Mouse (Mus musculus): ENCODE measurements around the gene Pltp. TPM values are rescaled to one million over a fixed set of nuclear protein-coding genes. Genes with fewer than 3 reads are reported as not detected.
"Not testable (repeated sequence)": the region's sequence is repeated elsewhere in the genome, so short reads cannot be mapped to it uniquely, and the experiment has no call there.

The Pltp gene
- polyA plus RNA-seq, 1 experiment from 2014 or later: 10.8 TPM

DNA sequence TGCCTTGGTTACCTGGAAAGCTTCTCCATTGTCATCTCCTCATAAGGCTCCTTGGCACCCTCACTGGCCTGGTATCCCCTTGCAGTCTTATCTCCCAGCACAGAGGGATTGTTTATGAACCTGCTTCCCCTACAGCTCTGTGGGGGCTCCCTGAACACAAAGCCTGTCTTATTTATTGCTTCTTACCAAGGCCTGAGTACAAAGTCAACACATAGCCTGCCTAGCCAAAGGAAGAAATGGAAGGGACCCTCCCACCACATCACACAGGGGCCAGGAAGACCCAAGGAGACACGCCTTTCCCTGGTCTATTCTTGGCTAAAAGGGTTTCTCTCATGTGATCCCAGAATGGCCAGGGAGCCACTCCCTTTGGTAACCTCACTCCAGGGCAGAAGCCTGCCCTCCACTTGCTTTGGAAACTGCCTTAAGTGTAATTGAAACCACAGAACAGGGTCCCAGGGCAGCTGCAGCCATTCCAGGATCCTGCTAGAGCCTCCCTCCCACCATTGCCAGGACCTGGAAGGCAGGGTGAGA, 16.8 kb upstream of the Pltp start:
- WGBS (ENCODE audit: insufficient replicate concordance): 15% methylated on average over 1 of the region's 1 CpGs
- H3K27me3 ChIP-seq (ENCODE audit: control insufficient read depth, insufficient read depth, low read length): no peaks in the 10 kb centered on the region
- H3K4me3 ChIP-seq (ENCODE audit: low read depth, low read length): no peak overlapping the region
- H3K4me1 ChIP-seq (ENCODE audit: control insufficient read depth, insufficient read depth, low read length): peaks cover 13% of the 10 kb centered on the region
- H3K27ac ChIP-seq (ENCODE audit: low read depth, low read length): peak overlapping the region; percentile 71
- no peak overlapping the region for H3K4me2 ChIP-seq
- no peak for ATAC-seq (replicated peaks; ENCODE audit: insufficient number of reproducible peaks, low FRiP score, low TSS enrichment)
- H3K9me3 ChIP-seq (replicated peaks; ENCODE audit: control insufficient read depth, low read length): no peaks in the 10 kb centered on the region
- 0 out of 2 replicates have a peak overlapping the region, but pooled peaks have one; percentile 28 for H3K9ac ChIP-seq (ENCODE audit: low read depth, low read length)
- no peaks in the 10 kb centered on the region for H3K36me3 ChIP-seq (ENCODE audit: control insufficient read depth, insufficient read depth, low read length)

DNA sequence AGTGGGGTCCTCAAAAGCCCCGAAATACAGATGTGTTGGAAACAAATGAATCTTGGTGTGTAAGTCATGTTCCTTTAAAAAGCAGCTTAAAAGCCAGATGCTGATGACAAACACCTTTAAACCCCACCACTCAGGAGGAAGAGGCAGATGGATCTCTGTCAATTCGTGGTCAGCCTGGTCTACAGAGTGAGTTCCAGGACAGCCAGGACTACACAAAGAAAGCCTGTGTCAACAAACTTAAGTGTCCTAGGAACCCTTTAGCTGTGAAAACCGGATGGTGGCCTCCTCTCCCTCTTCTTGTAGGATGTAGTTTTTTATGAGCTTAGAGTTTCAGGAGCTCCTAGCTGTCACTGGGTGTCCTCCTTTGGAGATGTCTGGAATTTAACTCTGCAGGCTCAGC, 16.1 kb upstream of the Pltp start:
- 54% methylated on average over 3 of the region's 3 CpGs for WGBS (ENCODE audit: insufficient replicate concordance)
- Histone ChIP-seq H3K36me3 (ENCODE audit: control insufficient read depth, insufficient read depth, low read length) (no peaks in the 10 kb centered on the region), H3K4me3 (ENCODE audit: low read depth, low read length) (no peak overlapping the region), H3K4me1 (ENCODE audit: control insufficient read depth, insufficient read depth, low read length) (peaks cover 13% of the 10 kb centered on the region), H3K27me3 (ENCODE audit: control insufficient read depth, insufficient read depth, low read length) (no peaks in the 10 kb centered on the region), H3K9me3 (replicated peaks; ENCODE audit: control insufficient read depth, low read length) (no peaks in the 10 kb centered on the region), H3K27ac (ENCODE audit: low read depth, low read length) (peak overlapping the region; percentile 71), H3K9ac (ENCODE audit: low read depth, low read length) (no peak overlapping the region), H3K4me2 (no peak overlapping the region)
- ATAC-seq (replicated peaks; ENCODE audit: insufficient number of reproducible peaks, low FRiP score, low TSS enrichment): no peak

DNA sequence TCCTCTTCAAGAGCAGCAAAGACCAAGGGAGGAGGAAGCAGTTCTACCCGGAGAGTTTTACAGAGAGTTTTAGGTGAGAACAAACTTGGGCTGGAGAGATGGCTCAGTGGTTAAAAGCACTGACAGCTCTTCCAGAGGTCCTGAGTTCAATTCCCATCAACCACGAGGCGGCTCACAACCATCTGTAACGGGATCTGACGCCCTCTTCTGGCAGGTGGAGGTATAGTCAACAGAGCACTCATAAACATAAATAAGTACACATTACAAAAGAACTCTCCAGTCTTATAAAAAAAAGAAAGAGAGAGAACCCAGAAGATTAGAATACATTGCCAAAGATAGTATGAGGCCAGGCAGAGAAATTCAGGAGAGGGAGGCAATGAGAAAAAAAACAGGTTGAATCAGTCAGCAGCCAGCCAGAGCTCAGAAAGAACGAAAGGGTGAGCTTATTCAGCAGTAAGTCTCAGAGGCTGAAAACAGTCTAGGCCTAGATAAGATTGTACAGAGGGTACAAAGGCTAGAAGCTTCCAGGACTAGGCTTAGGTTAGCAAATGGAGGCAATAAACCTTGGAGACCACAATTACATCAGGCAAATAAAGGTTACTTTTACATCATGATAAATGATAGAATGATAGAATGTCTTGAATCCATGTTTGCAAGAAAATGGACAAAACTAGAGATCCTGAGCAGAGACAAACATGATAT, 14.2 kb upstream of the Pltp start:
- no peak overlapping the region for H3K4me2 ChIP-seq
- no peak overlapping the region for H3K27ac ChIP-seq (ENCODE audit: low read depth, low read length)
- no peaks in the 10 kb centered on the region for H3K27me3 ChIP-seq (ENCODE audit: control insufficient read depth, insufficient read depth, low read length)
- H3K4me1 ChIP-seq (ENCODE audit: control insufficient read depth, insufficient read depth, low read length): peaks cover 20% of the 10 kb centered on the region
- H3K4me3 ChIP-seq (ENCODE audit: low read depth, low read length): no peak overlapping the region
- no peaks in the 10 kb centered on the region for H3K36me3 ChIP-seq (ENCODE audit: control insufficient read depth, insufficient read depth, low read length)
- no peak overlapping the region for H3K9ac ChIP-seq (ENCODE audit: low read depth, low read length)
- ATAC-seq (replicated peaks; ENCODE audit: insufficient number of reproducible peaks, low FRiP score, low TSS enrichment): no peak
- no peaks in the 10 kb centered on the region for H3K9me3 ChIP-seq (replicated peaks; ENCODE audit: control insufficient read depth, low read length)
- 51% methylated on average over 6 of the region's 6 CpGs for WGBS (ENCODE audit: insufficient replicate concordance)

DNA sequence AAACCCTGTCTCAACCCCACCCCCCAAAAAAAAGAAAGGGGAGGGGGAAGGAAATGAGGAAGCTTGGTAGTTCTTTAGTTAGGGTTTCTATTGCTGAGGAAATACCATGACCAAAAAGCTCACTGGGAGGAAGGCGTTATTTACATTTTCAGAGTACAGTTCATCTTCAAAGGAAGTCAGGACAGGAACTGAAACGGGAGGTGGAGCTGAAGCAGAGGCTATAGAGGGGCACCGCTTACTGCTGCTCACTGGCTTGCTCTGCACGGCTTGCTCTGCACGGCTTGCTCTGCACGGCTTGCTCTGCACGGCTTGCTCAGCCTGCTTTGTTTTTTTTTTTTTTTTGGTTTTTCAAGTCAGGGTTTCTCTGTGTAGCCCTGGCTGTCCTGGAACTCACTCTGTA, 11.0 kb upstream of the Pltp start:
- 67% methylated on average over 7 of the region's 7 CpGs for WGBS (ENCODE audit: insufficient replicate concordance)
- Histone ChIP-seq H3K27ac (ENCODE audit: low read depth, low read length) (no peak overlapping the region), H3K4me3 (ENCODE audit: low read depth, low read length) (no peak overlapping the region), H3K9ac (ENCODE audit: low read depth, low read length) (no peak overlapping the region), H3K9me3 (replicated peaks; ENCODE audit: control insufficient read depth, low read length) (no peaks in the 10 kb centered on the region), H3K4me2 (no peak overlapping the region), H3K36me3 (ENCODE audit: control insufficient read depth, insufficient read depth, low read length) (no peaks in the 10 kb centered on the region), H3K27me3 (ENCODE audit: control insufficient read depth, insufficient read depth, low read length) (no peaks in the 10 kb centered on the region), H3K4me1 (ENCODE audit: control insufficient read depth, insufficient read depth, low read length) (peaks cover 10% of the 10 kb centered on the region)
- ATAC-seq (replicated peaks; ENCODE audit: insufficient number of reproducible peaks, low FRiP score, low TSS enrichment): no peak

DNA sequence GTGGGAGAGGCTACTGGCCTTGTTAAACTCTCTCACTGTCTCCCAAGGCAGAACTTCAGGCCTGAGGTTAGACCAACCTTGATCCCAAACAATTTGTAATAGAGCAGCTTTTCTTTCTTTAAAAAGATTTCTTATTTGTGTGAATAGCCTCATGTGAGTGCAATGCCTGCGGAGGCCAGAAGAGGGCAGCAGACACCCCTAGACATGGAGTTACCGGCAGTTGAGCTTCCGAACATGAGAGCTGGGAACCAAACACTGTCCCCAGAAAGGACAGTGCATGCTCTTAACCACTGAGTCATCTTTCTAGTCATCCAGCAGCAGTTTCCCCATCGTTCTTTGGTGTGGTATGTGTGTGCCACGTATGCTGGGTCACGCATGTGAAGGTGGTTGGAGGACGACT, 10.1 kb upstream of the Pltp start:
- Histone ChIP-seq H3K27ac (ENCODE audit: low read depth, low read length) (peak overlapping the region; percentile 86), H3K27me3 (ENCODE audit: control insufficient read depth, insufficient read depth, low read length) (no peaks in the 10 kb centered on the region), H3K36me3 (ENCODE audit: control insufficient read depth, insufficient read depth, low read length) (no peaks in the 10 kb centered on the region), H3K4me3 (ENCODE audit: low read depth, low read length) (no peak overlapping the region), H3K9ac (ENCODE audit: low read depth, low read length) (no peak overlapping the region), H3K4me2 (no peak overlapping the region), H3K4me1 (ENCODE audit: control insufficient read depth, insufficient read depth, low read length) (peaks cover 10% of the 10 kb centered on the region), H3K9me3 (replicated peaks; ENCODE audit: control insufficient read depth, low read length) (no peaks in the 10 kb centered on the region)
- 95% methylated on average over 7 of the region's 7 CpGs for WGBS (ENCODE audit: insufficient replicate concordance)
- ATAC-seq (replicated peaks; ENCODE audit: insufficient number of reproducible peaks, low FRiP score, low TSS enrichment): no peak

DNA sequence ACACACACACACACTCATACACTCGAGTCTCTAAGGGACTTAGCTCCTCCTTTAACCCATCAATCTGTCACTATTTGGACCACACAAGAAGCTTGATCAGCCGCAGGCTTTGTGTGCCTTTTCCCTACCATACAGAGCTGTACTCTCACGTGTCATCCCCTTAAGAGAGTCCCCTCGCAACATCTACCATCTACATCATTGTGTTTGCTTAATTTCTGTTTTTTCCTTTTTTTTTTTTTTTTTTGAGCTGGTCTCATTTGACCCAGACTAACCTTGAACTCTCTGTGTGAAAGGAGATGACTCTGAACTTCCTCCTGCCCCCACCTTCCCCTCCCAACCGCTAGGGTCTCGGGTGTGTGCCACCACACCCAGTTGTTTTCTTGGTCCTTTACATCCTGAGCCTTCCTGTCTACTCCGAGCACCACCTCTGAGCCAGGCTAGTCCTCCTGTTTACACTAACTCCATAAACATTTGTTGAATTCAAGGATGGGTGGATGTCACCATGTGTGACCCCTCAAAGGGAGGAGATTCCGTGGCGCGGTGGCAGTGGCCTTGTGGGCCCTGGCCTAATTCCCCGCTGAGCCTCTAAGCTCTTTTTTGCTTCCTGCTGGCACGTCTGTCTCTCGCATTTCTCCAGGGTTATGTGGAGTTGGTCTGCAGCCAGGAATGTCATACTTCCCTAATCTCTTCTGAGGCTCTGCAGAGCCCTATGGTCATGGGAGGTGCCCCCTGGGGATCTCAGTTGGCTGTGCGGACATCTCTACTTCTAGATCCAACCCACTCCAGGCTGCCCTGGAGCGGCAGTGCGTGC, 9.4 kb upstream of the Pltp start:
- H3K36me3 ChIP-seq (ENCODE audit: control insufficient read depth, insufficient read depth, low read length): no peaks in the 10 kb centered on the region
- H3K4me2 ChIP-seq: no peak overlapping the region
- H3K4me1 ChIP-seq (ENCODE audit: control insufficient read depth, insufficient read depth, low read length): peaks cover 10% of the 10 kb centered on the region
- no peaks in the 10 kb centered on the region for H3K9me3 ChIP-seq (replicated peaks; ENCODE audit: control insufficient read depth, low read length)
- ATAC-seq (replicated peaks; ENCODE audit: insufficient number of reproducible peaks, low FRiP score, low TSS enrichment): peak; percentile 73; the same call in 1 of the 2 replicates
- H3K27me3 ChIP-seq (ENCODE audit: control insufficient read depth, insufficient read depth, low read length): no peaks in the 10 kb centered on the region
- H3K27ac ChIP-seq (ENCODE audit: low read depth, low read length): peak overlapping the region; percentile 86
- H3K9ac ChIP-seq (ENCODE audit: low read depth, low read length): peak overlapping the region; percentile 36; the same call in 1 of the 2 replicates
- WGBS (ENCODE audit: insufficient replicate concordance): 34% methylated on average over 16 of the region's 16 CpGs
- no peak overlapping the region for H3K4me3 ChIP-seq (ENCODE audit: low read depth, low read length)

DNA sequence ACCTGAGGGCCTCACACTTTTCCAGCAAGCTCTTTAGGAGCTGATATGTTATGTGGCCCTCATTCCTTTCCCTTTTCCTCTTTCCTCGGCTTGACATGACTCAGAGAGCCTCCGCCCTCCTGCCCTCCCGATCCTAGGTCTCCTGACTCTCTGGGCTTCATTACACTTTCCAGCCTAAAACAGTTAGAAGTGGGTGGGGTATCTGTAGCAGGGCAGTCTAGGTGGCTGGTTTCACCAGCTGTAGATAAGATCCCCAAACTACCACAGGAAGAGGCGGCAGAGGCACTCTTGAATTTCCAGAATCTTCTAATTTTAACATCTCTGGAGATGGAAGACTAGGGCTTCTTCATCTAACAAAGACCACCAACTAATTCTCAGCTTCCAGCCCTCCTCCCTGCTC, 7.1 kb upstream of the Pltp start:
- 54% methylated on average over 4 of the region's 4 CpGs for WGBS (ENCODE audit: insufficient replicate concordance)
- Histone ChIP-seq H3K9ac (ENCODE audit: low read depth, low read length) (no peak overlapping the region), H3K27me3 (ENCODE audit: control insufficient read depth, insufficient read depth, low read length) (no peaks in the 10 kb centered on the region; the same call in 1 of the 2 replicates), H3K9me3 (replicated peaks; ENCODE audit: control insufficient read depth, low read length) (no peaks in the 10 kb centered on the region), H3K4me1 (ENCODE audit: control insufficient read depth, insufficient read depth, low read length) (peaks cover 12% of the 10 kb centered on the region), H3K4me3 (ENCODE audit: low read depth, low read length) (no peak overlapping the region), H3K36me3 (ENCODE audit: control insufficient read depth, insufficient read depth, low read length) (no peaks in the 10 kb centered on the region), H3K27ac (ENCODE audit: low read depth, low read length) (no peak overlapping the region), H3K4me2 (no peak overlapping the region)
- no peak for ATAC-seq (replicated peaks; ENCODE audit: insufficient number of reproducible peaks, low FRiP score, low TSS enrichment)

DNA sequence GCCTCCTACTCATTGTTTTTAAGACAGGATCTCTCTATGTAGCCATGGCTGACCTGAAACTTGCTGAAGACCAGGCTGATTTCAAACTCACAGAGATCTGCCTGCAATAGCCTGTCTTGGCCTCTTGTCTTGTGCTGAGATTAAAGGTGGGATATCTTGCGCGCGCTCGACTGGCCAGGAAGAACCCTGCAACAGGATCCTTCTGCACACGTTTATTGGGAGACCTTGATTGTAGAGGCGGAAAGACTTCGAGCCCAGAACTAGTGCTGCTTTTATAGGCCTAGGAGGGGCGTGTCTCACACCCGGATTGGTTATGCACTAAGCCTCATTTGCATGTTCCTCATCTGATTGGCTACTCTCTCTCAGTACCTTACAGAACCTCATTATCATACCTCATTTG, 5.9 kb upstream of the Pltp start:
- peaks cover 17% of the 10 kb centered on the region for H3K4me1 ChIP-seq (ENCODE audit: control insufficient read depth, insufficient read depth, low read length)
- H3K27ac ChIP-seq (ENCODE audit: low read depth, low read length); H3K9ac ChIP-seq (ENCODE audit: low read depth, low read length); H3K9me3 ChIP-seq (replicated peaks; ENCODE audit: control insufficient read depth, low read length); H3K4me2 ChIP-seq; ATAC-seq (replicated peaks; ENCODE audit: insufficient number of reproducible peaks, low FRiP score, low TSS enrichment); H3K36me3 ChIP-seq (ENCODE audit: control insufficient read depth, insufficient read depth, low read length); H3K27me3 ChIP-seq (ENCODE audit: control insufficient read depth, insufficient read depth, low read length); H3K4me3 ChIP-seq (ENCODE audit: low read depth, low read length): not testable (repeated sequence)
- 92% methylated on average over 7 of the region's 9 CpGs for WGBS (ENCODE audit: insufficient replicate concordance)
